Mouse (Mus musculus) kidney, adult 2 months (tissue): ENCODE results near the gene Syap1. TPM values are rescaled to one million over a fixed set of nuclear protein-coding genes. Genes with fewer than 3 reads are reported as not detected.
A peak's percentile ranks its signal among the peaks of the same experiment; 100 is the strongest.
"Not testable (repeated sequence)": the region's sequence is repeated elsewhere in the genome, so short reads cannot be mapped to it uniquely, and the experiment has no call there.

Experiments
- DNase-seq: peaks from one replicate; pipeline ENCODE4 v3.0.0; 2021
- H3K27ac ChIP-seq: fragments of 200-500 bp; 2 replicates; pipeline ENCODE4 v1.5.1; 2012; ENCODE audit warnings: low read depth, low read length, control low read depth, inconsistent platforms; ENCODE audit not compliant: insufficient read depth
- H3K27me3 ChIP-seq: fragments of 200-500 bp; replicated peaks from 2 replicates; pipeline ENCODE4 v1.6.1; 2012; ENCODE audit warnings: mild to moderate bottlenecking, moderate library complexity, low read length, inconsistent platforms; ENCODE audit not compliant: control insufficient read depth, insufficient read depth
- H3K36me3 ChIP-seq: fragments of 200-500 bp; 2 replicates; pipeline ENCODE4 v1.6.1; 2012; ENCODE audit warnings: mild to moderate bottlenecking, moderate library complexity, low read length, inconsistent platforms; ENCODE audit not compliant: control insufficient read depth, insufficient read depth
- H3K4me1 ChIP-seq: fragments of 200-500 bp; 2 replicates; pipeline ENCODE4 v1.6.1; 2011; ENCODE audit warnings: low read length; ENCODE audit not compliant: control insufficient read depth, insufficient read depth
- H3K4me3 ChIP-seq: fragments of 200-500 bp; 2 replicates; pipeline ENCODE4 v1.5.1; 2011; ENCODE audit warnings: mild to moderate bottlenecking, low read depth, low read length, control low read depth; ENCODE audit not compliant: insufficient read depth
- CTCF ChIP-seq: fragments of 200-500 bp; conservative IDR thresholded peaks from 2 replicates; pipeline ENCODE4 v1.5.1; 2011; ENCODE audit warnings: low read depth, mild to moderate bottlenecking, control low read depth, low read length, moderate library complexity, mixed read lengths; ENCODE audit not compliant: insufficient read depth, insufficient read length
- POLR2A ChIP-seq: fragments of 200-500 bp; IDR thresholded peaks from one replicate; pipeline ENCODE4 v1.6.1; 2011; ENCODE audit warnings: low read depth, low read length, control low read depth
- WGBS: fragments of 180-500 bp; shearing (Covaris S2); methylation state at CpG from one replicate; pipeline ENCODE4 v1.1.7; 2018; 5-methylcytosine and 5-hydroxymethylcytosine counted together
- polyA plus RNA-seq: library from polyadenylated mRNA; depleted of rRNA; stranded (reverse); fragments of >200 nt; gene quantifications from 2 replicates; pipeline ENCODE4 v1.2.3, GENCODE M21; 2012

Syap1 gene
- polyA plus RNA-seq, 1 experiment, result 16.4 TPM

DNA sequence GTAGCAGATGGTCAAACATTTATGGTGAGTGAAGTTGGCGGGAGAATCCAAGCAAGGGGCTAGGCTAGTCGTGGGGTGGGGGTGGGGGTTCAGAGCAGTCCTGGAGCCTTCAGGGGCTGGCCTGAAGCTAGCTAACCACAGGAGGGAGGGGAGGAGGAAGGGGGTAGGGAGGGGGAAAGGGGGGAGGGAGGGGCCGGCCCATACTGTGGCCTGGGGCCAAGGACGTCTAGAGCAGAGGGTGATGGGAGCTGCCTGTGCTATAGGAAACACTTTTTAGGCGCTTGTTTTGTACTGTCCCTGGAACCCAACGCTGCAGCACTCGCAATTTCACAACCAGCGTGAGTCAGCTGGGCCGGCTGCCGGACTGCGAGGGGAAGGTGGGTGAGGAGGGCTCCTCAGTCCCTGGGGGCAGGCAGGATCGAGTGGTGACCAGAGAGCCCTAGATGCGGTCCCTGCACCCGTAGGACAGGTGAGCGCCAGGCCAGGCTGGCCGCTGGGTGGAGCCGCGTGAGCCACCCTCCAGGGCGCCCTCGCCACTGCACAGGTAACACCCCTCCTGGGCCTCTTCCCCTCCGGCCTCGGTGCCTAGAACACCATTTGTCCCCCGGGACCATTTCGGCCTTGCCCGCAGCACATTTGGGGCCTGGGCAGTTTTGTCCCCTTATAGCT is 13.3 kb upstream of the Syap1 start:
- TF ChIP-seq CTCF, result no peak
- no peak for TF ChIP-seq POLR2A
- DNase-seq, result peak; percentile 52
- no peaks in the 10 kb centered on the region for H3K36me3 ChIP-seq
- no peaks in the 10 kb centered on the region for H3K27me3 ChIP-seq
- H3K4me1 ChIP-seq, result no peaks in the 10 kb centered on the region; the same call in 1 of the 2 replicates
- WGBS, result under 1% methylated on average over 22 of the region's 25 CpGs
- peak overlapping the region; percentile 95 for H3K4me3 ChIP-seq
- peak overlapping the region; percentile 94 for H3K27ac ChIP-seq

DNA sequence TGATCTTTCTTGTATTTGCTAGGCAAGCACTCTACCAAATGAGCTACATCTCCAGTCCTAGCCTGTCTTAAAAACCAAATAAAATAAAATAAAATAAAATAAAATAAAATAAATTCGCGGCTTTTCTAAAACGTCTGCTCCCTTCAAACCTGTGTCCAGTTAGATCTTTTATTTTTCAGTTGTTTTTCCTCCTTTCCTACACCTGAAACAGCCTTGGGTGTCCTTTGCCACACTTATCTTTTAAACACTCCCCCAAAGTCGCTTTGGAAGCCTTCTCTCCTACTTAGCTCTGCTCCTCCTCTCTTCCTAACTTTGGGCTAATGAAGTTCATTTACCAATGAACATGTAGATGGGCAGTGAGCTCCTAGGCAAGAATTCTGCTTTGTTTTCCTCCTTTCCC is 12.7 kb upstream of the Syap1 start, which contains the start of gene Ctps2:
TSS of gene Ctps2 (plus strand) at position 301 of the 400 bp plus-strand sequence.
- peak within 1 kb of the TSS; percentile 94 for H3K27ac ChIP-seq
- H3K27me3 ChIP-seq, result no peaks in the 10 kb centered on the region
- no peak for DNase-seq
- 13% methylated on average over 4 of the region's 4 CpGs for WGBS
- no peaks in the 10 kb centered on the region for H3K36me3 ChIP-seq
- peak within 1 kb of the TSS; percentile 95 for H3K4me3 ChIP-seq
- no peaks in the 10 kb centered on the region; the same call in 1 of the 2 replicates for H3K4me1 ChIP-seq
- TF ChIP-seq CTCF, result no peak
- no peak for TF ChIP-seq POLR2A

DNA sequence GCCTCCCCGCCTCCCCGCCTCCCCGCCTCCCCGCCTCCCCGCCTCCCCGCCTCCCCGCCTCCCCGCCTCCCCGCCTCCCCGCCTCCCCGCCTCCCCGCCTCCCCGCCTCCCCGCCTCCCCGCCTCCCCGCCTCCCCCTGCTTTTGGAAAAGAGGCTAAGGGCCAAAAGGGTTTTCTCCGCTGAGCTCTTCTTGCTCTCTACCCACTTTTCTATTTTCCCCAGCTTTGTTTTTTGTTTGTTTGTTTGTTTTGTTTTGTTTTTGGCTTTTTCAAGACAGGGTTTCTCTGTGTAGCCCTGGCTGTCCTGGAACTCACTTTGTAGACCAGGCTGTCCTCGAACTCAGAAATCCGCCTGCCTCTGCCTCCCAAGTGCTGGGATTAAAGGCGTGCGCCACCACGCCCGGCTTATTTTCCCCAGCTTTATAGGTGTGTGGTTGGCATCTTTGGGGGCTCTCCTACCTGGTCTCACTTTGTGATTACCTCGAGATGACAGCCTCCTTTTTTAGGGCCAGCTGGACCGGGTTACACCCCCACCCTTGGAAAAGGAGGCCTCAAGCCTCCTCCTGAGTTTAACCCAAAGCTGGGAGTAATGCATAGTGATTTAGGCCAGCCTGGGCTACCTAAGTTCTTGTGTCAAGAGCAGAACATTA is 452 bp upstream of the Syap1 start:
- not testable (repeated sequence) for H3K36me3 ChIP-seq, H3K4me3 ChIP-seq, H3K27ac ChIP-seq, H3K4me1 ChIP-seq, DNase-seq, H3K27me3 ChIP-seq
- WGBS, result 71% methylated on average over 7 of the region's 25 CpGs

DNA sequence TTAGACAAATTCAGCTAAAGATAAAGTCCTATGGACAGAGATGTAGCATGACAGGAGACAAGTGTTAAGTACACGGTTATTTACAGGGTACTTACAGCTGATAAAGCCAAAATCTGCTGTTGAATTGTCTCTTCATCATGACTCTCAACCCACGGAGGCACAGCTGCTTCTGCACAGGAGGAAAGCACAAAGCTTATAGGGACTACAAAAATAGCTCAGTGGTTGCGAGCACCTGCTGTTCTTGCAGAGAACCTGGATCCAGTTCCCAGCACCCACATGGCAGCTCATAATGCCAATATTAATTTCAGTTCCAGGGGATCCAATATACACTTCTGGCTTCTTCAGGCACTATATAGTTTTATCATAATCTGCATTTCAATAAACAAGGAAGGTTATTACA is 10.0 kb downstream of the Syap1 start:
- H3K27ac ChIP-seq, result no peak overlapping the region
- H3K27me3 ChIP-seq, result no peaks in the 10 kb centered on the region
- WGBS, result 96% methylated on average over 3 of the region's 3 CpGs
- no peak for TF ChIP-seq CTCF
- no peak for TF ChIP-seq POLR2A
- no peaks in the 10 kb centered on the region for H3K4me1 ChIP-seq
- H3K4me3 ChIP-seq, result no peak overlapping the region
- no peak for DNase-seq
- no peaks in the 10 kb centered on the region for H3K36me3 ChIP-seq

DNA sequence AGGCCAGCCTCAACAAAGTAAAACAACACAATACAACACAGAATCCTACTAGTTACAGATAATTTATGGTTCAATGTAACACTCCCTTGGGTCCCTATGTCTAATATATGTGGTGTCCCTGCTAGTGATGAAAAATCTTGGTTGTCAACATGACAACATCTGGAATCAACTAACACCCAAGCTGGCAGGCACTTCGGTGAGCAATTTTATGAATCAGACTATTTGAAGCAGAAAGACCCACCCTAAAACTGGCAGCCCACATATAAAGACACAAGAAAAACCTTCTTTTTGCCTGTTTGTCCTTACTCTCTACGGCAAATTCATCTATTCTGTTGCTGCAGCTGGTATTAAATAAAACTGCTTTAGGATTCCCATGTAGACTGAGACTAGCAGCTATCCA is 14.5 kb downstream of the Syap1 start:
- H3K4me3 ChIP-seq, result no peak overlapping the region
- H3K27ac ChIP-seq, result no peak overlapping the region
- TF ChIP-seq CTCF, result no peak
- TF ChIP-seq POLR2A, result no peak
- no peak for DNase-seq
- no peaks in the 10 kb centered on the region for H3K36me3 ChIP-seq
- no peaks in the 10 kb centered on the region for H3K4me1 ChIP-seq
- H3K27me3 ChIP-seq, result no peaks in the 10 kb centered on the region
- WGBS, result 88% methylated on average over 2 of the region's 2 CpGs

DNA sequence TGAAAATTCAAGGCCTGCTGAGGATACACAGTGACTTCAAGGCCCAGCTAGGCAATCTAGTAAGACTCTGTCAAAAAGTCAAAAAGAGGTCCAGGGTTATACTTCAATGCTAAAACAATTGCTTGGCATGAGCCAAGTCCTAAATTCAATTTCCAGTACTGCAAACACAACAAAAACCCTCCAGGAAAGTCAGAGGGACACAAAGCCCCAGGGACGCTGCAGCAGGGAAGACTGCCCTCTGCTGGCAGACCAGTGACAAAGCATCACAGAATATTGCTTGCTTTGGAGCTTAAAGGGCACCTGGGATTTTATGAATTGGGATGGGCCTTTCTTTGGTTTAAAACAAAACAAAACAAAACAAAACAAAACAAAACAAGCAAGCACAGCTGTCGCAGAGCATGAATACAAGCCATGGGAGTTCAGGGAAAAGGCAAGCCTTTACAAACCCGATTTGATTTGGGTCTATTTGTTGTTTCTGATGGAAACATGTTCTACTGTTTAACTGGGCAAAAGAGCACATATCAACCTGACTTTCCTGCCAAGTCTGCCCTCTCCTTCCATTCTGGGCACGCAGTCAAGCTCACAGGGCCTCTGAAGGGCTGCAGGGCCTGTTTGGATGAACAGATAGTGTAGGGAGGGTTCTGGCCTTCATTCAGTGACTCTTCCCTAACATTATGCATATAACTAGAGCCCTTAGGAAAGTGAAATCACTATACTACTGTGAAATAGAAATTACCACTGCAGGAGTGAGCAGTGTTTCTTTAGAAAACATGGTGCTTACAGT is 16.3 kb downstream of the Syap1 start:
- DNase-seq, result peak; percentile 11
- Histone ChIP-seq H3K27me3 (no peaks in the 10 kb centered on the region), H3K4me1 (no peaks in the 10 kb centered on the region), H3K27ac (no peak overlapping the region), H3K36me3 (no peaks in the 10 kb centered on the region), H3K4me3 (no peak overlapping the region)
- TF ChIP-seq POLR2A, result no peak
- TF ChIP-seq CTCF, result peak; percentile 71
- 41% methylated on average over 4 of the region's 4 CpGs for WGBS

DNA sequence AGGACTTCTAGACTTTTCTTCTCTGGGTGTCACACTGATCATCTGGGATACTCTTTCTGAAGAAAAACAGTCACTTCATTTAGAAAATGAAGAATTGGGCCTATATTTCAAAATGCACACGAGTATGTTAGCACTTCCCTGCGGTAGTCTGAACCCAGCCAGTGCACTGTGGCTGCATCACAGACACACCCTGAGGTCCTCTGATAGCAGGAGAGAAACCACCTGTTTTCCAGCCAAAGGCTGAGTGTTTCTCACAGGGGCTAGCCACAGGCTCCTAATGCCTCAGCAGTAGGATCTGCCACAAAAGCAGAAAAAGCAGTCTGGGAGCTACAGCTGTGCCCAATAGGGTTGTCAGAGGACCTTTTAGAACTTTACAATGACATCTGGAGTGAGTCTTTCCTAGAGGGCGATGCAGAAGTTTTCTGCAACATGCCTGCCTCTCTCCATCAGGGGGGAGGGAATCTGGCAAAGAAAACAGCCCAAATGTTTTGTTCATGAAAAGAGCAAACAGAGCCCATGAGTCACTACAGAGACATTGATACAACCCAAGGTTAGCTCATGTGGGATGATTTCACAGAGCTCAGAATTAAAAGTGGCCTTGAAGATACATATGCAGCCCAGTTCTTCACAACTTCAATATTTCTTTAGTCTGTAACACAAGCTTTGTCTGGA is 19.8 kb downstream of the Syap1 start:
- Histone ChIP-seq H3K4me3 (no peak overlapping the region), H3K27ac (no peak overlapping the region), H3K4me1 (no peaks in the 10 kb centered on the region), H3K36me3 (no peaks in the 10 kb centered on the region), H3K27me3 (no peaks in the 10 kb centered on the region)
- TF ChIP-seq CTCF (no peak), POLR2A (no peak)
- 78% methylated on average over 3 of the region's 3 CpGs for WGBS
- DNase-seq, result no peak
